Mouse (Mus musculus) lung, postnatal 4 days (tissue): ENCODE data around the gene Mapk7.

ENCODE experiments used
- DNase-seq, 2 experiments: peaks; one replicate each; pipeline ENCODE4 v3.0.0; 2021

Gene Mapk7

GRCm38 (mm10) chr11:61489874-61490273 is 4.3 kb downstream of the Mapk7 start:
- peak; percentile 30 to 69 for DNase-seq

DNA sequence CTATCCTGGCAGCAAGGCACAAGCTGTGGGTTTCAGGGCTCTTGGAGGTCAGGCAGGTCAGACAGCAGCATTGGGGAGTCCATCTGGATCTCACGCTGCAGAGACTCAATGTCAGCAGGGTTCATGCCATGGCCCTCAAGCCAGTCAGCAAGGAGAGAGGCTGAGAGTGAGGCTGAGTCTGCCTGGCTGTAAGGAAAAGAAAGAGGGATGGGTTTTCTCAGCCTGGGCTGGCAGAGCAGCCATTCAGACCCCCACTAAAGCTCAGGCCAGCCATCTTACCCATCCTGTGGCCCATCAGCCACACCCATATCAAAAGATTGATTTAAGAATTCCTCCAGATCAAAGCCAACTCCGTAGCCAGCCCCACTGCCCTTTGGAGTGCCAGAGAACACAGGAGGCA is 5.1 kb downstream of the Mapk7 start:
- peak in 1 of 2 experiments; percentile 48 for DNase-seq

DNA sequence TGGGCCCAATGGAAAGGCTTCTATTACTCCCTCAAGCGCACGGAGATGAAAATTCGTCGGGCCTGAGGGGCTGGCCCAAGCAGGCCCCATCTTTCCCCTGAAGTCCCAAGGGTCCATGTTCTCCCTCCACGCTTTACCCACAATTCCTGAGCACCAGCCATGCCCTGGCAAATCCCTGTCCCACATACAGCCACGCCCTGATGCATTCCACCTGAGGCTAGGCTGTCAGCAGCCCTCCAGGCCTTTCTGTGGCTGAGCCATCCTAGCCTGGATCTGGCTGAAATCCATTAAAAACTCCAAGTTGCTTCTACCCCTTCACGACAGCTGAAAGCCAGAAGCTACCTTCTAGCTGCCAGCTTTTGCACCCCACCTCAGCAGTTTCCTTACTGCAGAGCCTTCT is 6.3 kb downstream of the Mapk7 start:
- no peak for DNase-seq

DNA sequence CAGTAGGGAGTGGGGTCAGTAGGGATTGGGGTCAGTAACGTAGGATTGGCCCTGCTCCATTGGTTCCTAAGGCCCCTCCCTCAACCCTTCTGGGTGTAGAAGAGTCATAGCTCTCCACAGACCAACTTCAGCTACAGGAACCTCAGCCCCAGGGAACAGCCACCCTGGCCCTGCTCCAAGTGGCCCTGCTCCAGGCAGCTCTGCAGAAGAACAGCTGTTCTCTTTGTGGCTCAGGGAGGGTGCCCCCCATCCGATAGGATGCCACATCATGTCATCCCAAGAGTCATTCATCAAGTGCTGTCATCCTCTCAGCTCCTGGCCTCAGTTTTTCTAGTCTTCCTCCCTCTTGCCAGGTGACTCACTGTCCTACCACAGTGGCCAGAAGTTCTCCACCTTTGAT is 6.8 kb downstream of the Mapk7 start:
- DNase-seq = peak; percentile 81 to 92

- DNase-seq = peak in 1 of 2 experiments; percentile 53
These were observed 7.6 kb downstream of the Mapk7 start for GRCm38 (mm10) chr11:61486458-61487219.

- DNase-seq = no peak
These were observed 8.4 kb downstream of the Mapk7 start for GRCm38 (mm10) chr11:61485541-61486457.

GRCm38 (mm10) chr11:61484613-61485540 is 9.3 kb downstream of the Mapk7 start, which contains the start of gene Mfap4:
TSS of gene Mfap4 (plus strand) at chr11:61485431.
- DNase-seq = peak; percentile 60 to 89

GRCm38 (mm10) chr11:61484256-61484612 is 10.0 kb downstream of the Mapk7 start:
- DNase-seq = no peak

GRCm38 (mm10) chr11:61483226-61483845 is 10.9 kb downstream of the Mapk7 start:
- DNase-seq = no peak

- no peak for DNase-seq
These were observed 12.7 kb downstream of the Mapk7 start for GRCm38 (mm10) chr11:61481239-61482090.

DNA sequence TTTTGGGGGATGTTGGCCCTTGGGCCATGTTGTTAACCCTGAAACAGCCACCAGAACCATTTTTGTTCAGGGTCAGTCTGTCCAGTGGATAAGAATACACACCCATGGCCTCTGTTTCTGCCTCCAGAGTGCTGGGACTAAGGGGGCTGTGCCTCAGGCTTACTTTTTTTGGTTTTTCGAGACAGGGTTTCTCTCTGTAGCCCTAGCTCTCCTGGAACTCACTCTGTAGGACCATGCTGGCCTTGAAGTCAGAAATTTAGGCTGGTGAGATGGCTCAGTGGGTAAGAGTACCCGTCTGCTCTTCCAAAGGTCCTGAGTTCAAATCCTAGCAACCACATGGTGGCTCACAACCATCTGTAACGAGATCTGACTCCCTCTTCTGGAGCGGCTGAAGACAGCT is 15.4 kb downstream of the Mapk7 start:
- DNase-seq = no peak

GRCm38 (mm10) chr11:61477566-61478508 is 16.4 kb downstream of the Mapk7 start:
- no peak for DNase-seq

DNA sequence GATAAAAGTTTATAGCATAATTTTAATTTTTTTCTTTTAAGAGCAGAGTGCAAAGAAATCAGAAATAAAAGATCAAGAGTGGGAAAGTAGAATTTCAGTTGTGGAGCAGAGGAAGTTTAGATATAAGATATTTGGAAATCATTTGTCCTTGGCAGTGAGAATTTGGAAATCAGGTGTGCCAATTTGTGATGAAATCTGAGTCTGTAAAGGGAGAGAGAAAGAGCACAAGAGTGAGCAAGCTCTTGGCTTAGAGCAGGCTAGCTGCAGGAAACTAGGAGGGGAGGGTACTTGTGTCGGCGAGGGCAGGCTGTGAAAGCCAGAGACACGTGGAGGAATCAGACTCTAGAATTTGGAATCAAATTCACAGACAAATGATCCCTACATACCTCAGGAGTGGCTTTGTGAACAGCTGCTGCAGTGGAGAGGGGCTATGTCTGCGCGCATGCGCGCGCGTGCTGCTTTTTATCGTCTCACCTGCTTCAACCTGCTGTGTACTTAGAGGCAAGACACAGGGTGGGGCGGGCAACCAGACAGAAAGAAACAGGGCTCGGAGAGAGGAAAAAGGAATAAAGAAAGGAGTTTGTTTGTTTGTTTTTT is 17.3 kb downstream of the Mapk7 start:
- peak; percentile 35 to 53 for DNase-seq

DNA sequence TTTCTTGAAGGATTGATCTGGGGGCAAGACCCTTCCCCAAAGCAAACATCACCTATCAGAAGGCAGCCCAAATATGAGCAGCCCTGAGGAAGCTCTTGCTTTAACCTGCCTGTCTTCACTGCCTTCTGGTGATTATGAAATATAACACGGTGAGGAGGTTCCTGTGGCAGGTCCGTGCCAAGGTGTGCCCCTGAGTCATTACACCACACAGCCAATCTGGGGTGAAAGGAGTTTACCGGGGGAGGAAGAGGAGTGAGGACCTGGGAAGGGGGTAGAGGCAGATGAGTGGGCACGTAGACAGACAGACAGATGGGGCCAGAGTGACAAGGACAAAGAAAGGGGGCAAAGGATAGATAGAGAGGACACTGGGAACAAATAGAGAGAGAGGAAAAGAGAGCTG is 20.6 kb downstream of the Mapk7 start:
- no peak for DNase-seq

- DNase-seq = no peak
These were observed 23.3 kb downstream of the Mapk7 start for GRCm38 (mm10) chr11:61470880-61471279.

GRCm38 (mm10) chr11:61469317-61469917 is 24.8 kb downstream of the Mapk7 start:
- DNase-seq = no peak

DNA sequence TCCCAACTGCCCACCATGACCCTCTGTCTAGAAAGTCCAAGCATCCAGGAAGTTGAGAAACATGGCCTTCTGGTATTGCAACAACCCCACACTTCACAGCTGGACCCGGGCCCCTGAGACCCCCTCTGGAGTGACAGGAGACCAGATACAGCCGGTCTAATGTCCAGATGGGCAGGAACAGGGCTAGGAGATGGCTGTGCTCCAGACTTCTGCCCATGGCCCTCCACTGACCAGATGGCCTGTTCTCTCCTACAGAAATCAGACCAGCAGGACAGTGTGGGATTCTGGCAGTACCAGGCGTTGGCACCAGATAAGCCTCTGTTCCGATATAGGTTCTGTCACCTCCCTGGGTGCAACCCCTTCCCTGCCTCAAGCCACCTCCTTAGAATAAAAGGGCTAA is 25.7 kb downstream of the Mapk7 start:
- peak; percentile 61 to 88 for DNase-seq

GRCm38 (mm10) chr11:61465422-61465821 is 28.8 kb downstream of the Mapk7 start:
- DNase-seq = no peak

- DNase-seq = no peak
These were observed 30.1 kb downstream of the Mapk7 start for GRCm38 (mm10) chr11:61464071-61464470.
